Mouse (Mus musculus) midbrain, embryonic 13.5 days (tissue): ENCODE results near the gene P2ry13. TPM values are rescaled to one million over a fixed set of nuclear protein-coding genes. Genes with fewer than 3 reads are reported as not detected.

Source experiments
- ATAC-seq: fragments of 200-750 bp; cut with Nextera tagmentation; 2 replicates; pipeline ENCODE4 v1.8.0; 2017; ENCODE audit warnings: mild to moderate bottlenecking, moderate TSS enrichment, moderate library complexity
- H3K27ac ChIP-seq: fragments of 300-500 bp; sonication (generic); 2 replicates; pipeline ENCODE4 v1.5.1; 2015; ENCODE audit warnings: inconsistent platforms, mild to moderate bottlenecking, moderate library complexity
- H3K27me3 ChIP-seq: fragments of 300-500 bp; sonication (generic); 2 replicates; pipeline ENCODE4 v1.6.1; 2015; ENCODE audit warnings: mild to moderate bottlenecking, inconsistent platforms
- H3K36me3 ChIP-seq: fragments of 300-500 bp; sonication (generic); 2 replicates; pipeline ENCODE4 v1.6.1; 2015; ENCODE audit warnings: mild to moderate bottlenecking, inconsistent platforms
- H3K4me1 ChIP-seq: fragments of 300-500 bp; sonication (generic); replicated peaks from 2 replicates; pipeline ENCODE4 v1.6.1; 2015; ENCODE audit warnings: inconsistent platforms
- H3K4me2 ChIP-seq: fragments of 300-500 bp; sonication (generic); replicated peaks from 2 replicates; pipeline ENCODE4 v1.6.1; 2015; ENCODE audit warnings: moderate library complexity, mild to moderate bottlenecking, inconsistent platforms
- H3K4me3 ChIP-seq: fragments of 300-500 bp; sonication (generic); replicated peaks from 2 replicates; pipeline ENCODE4 v1.5.1; 2015; ENCODE audit warnings: mild to moderate bottlenecking, inconsistent platforms
- H3K9ac ChIP-seq: fragments of 300-500 bp; sonication (generic); replicated peaks from 2 replicates; pipeline ENCODE4 v1.6.1; 2015; ENCODE audit warnings: mild to moderate bottlenecking, inconsistent platforms
- H3K9me3 ChIP-seq: fragments of 300-500 bp; sonication (generic); 2 replicates; pipeline ENCODE4 v1.6.1; 2016; ENCODE audit warnings: mild to moderate bottlenecking, inconsistent platforms
- WGBS: fragments of 180-500 bp; shearing (Covaris S2); methylation state at CpG from one replicate; pipeline ENCODE4 v1.1.7; 2015; 5-methylcytosine and 5-hydroxymethylcytosine counted together
- polyA plus RNA-seq: library from polyadenylated mRNA; unstranded; fragments of >200 nt; fragmentation: Nextera tagmentation; extraction: Ambion mirVana; gene quantifications from 2 replicates; pipeline ENCODE4 v1.2.1, GENCODE M21; 2015

P2ry13 gene
- polyA plus RNA-seq, result 0.97 and 1.2 TPM in 2 replicates

DNA sequence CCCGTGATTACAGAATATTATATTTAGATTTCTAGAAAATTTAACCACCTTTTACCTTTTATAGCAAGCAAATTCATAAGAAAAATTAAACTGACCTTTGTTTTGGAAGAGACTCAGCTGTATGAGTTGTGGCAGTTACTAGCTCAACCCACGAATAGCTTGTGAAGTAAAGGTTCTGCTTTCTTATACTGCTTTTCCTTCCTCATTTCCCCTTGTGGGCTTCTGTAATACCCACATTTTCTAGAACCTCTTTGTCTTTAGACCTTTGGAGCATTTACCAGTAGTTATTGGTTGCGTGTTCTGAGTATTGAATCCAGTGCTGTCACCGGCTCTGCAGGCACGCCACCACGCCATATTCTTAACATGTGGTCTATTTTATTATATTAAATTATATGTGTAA, at the start of gene P2ry13:
P2ry13 (minus strand) TSS at position 156 of the 400 bp plus-strand sequence.
- no peaks in the 10 kb centered on the region for H3K36me3 ChIP-seq
- H3K9me3 ChIP-seq, result no peaks in the 10 kb centered on the region
- no peak within 1 kb of the TSS for H3K9ac ChIP-seq
- H3K4me1 ChIP-seq, result no peaks in the 10 kb centered on the region
- no peak within 1 kb of the TSS for H3K27ac ChIP-seq
- no peak for ATAC-seq
- no peak within 1 kb of the TSS for H3K4me2 ChIP-seq
- H3K4me3 ChIP-seq, result no peak within 1 kb of the TSS
- WGBS, result 92% methylated on average over 6 of the region's 6 CpGs
- no peaks in the 10 kb centered on the region for H3K27me3 ChIP-seq

DNA sequence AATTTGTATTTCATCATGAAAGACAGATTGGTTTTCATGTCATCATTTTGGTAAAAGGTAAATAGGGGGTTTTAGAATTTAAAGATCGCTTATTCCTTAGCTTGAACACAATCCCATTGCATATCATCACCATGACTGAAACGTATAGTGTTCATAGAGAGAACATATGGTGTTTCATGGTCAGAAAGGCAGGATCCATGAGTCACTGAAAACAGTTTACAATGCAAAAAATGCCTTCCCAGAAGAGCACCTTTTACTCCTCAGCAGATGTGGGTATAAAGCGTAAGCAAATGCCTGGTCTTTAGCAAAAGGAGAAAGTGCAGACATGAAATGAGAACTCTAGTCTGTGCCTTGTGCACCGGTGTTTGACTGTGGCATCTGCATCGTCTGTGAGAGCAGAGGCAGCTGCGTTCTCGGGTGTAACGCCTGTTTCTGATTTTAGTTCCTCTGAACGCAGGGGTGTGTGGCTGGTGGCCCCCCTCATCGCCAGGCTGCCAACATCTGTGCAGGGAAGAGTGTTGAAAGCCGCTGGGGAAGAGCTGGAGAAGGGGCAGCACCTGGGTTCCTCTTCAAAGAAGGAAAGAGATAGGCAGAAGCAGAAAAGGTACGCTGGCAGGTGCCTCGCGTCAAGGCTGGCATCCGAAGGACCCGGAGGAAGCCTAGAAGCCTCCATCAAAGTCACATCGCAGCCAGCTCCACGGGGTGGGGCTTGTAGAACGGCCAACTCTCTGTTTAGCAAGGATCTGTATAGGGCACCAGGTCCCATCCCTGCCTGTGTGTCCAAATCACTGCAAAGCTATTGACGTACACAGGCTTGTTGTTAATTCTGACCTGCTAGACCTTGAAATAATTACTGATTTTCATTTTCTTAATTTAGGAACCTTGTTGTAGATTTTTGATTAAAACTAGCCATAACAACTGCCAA, 47.3 kb upstream of the P2ry13 start:
- no peak overlapping the region for H3K4me3 ChIP-seq
- H3K4me1 ChIP-seq, result peaks cover 13% of the 10 kb centered on the region
- ATAC-seq, result no peak
- H3K27me3 ChIP-seq, result no peaks in the 10 kb centered on the region
- WGBS, result 91% methylated on average over 20 of the region's 20 CpGs
- no peaks in the 10 kb centered on the region for H3K9me3 ChIP-seq
- H3K36me3 ChIP-seq, result 0 out of 2 replicates have a peak, but pooled peaks cover 5% of the 10 kb centered on the region
- no peak overlapping the region for H3K27ac ChIP-seq
- H3K9ac ChIP-seq, result no peak overlapping the region
- H3K4me2 ChIP-seq, result no peak overlapping the region

DNA sequence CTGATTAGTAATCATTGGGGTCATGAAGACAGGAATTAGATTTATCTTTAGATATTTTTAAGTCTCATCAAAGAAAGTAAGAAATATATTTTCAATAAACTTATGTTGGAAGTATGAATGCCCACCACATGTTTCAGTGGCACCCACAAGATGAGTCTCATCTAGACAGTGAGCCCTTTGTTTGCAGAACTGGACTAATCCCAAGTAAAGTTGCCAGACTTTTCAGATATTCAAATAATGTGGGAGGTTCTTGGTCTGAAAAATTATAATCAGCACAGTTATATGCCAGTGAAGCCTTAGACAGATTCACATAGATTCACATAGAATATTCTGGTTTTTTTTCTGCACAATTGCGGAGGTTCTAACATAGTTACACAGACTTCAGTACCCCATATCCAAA, 39.8 kb upstream of the P2ry13 start:
- H3K4me2 ChIP-seq, result no peak overlapping the region
- ATAC-seq, result no peak
- no peaks in the 10 kb centered on the region for H3K9me3 ChIP-seq
- H3K4me3 ChIP-seq, result no peak overlapping the region
- no peak overlapping the region for H3K27ac ChIP-seq
- H3K36me3 ChIP-seq, result no peaks in the 10 kb centered on the region
- H3K4me1 ChIP-seq, result no peaks in the 10 kb centered on the region; the same call in 1 of the 2 replicates
- no peak overlapping the region for H3K9ac ChIP-seq
- no peaks in the 10 kb centered on the region for H3K27me3 ChIP-seq
- 96% methylated on average over 1 of the region's 1 CpGs for WGBS

DNA sequence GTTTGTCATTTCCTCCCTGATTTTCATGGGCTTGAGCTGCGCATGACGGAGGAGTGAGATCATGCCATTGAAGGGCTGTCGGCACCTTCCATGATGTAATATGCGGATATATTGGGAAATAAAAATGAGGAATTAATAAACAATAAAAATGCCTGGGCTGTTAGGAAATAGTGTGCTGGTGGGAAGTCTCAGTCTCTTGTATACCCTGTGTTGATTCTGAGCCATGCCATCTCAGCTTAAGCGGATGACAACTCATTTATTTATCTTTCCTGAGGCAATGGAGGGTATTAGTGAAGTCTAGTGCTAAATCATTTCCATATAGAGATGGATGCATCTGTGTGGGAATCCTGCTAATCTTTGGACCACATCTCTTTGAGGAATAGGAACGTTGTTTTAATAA, 37.3 kb upstream of the P2ry13 start:
- Histone ChIP-seq H3K4me3 (no peak overlapping the region), H3K9me3 (no peaks in the 10 kb centered on the region), H3K9ac (no peak overlapping the region), H3K27ac (no peak overlapping the region), H3K4me1 (no peaks in the 10 kb centered on the region; the same call in 1 of the 2 replicates), H3K27me3 (no peaks in the 10 kb centered on the region), H3K4me2 (no peak overlapping the region), H3K36me3 (no peaks in the 10 kb centered on the region)
- no peak for ATAC-seq
- 93% methylated on average over 6 of the region's 6 CpGs for WGBS

DNA sequence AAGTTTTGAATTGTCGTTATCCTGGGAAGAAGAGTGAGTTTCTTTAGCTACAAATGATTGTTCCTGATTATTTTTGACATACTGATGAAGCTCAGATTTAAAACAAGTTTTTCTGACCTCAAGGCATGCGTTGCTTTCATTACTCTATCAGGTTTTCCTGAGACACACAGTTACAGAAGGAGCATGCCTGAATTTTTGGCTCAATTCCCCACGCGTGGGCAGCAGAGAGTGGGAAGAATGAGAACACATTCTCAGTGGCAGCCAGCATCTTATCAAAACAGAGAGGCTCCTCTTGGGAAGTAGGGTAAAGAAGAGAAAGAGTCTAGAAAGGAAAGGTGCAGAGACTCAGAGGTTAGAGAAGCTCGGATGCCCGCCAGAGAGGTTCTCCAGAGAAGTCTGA, 32.7 kb upstream of the P2ry13 start:
- no peaks in the 10 kb centered on the region for H3K36me3 ChIP-seq
- ATAC-seq, result no peak
- no peaks in the 10 kb centered on the region for H3K9me3 ChIP-seq
- H3K4me3 ChIP-seq, result no peak overlapping the region
- H3K9ac ChIP-seq, result no peak overlapping the region
- no peak overlapping the region for H3K4me2 ChIP-seq
- no peaks in the 10 kb centered on the region for H3K27me3 ChIP-seq
- WGBS, result 89% methylated on average over 6 of the region's 6 CpGs
- no peaks in the 10 kb centered on the region for H3K4me1 ChIP-seq
- H3K27ac ChIP-seq, result no peak overlapping the region

DNA sequence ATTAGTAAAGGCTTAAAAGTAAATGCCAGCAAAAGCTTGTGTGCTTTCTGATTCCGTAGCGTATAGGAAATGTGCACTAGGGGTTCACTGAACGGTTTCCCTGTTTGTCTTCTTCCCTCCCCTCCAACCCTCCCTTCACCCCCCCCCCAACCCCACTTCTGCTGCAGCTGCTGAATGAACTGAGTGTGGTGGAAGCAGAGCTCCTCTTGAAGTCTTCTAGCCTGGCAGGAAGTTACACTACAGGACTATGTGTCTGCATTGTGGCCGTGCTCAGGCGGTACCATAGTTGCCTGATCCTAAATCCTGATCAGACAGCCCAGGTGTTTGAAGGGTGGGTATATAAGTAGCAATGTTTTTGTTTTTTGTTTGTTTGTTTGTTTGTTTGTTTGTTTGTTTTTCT, 24.2 kb upstream of the P2ry13 start:
- no peak overlapping the region for H3K4me2 ChIP-seq
- no peak overlapping the region for H3K27ac ChIP-seq
- H3K4me1 ChIP-seq, result no peaks in the 10 kb centered on the region
- no peaks in the 10 kb centered on the region for H3K36me3 ChIP-seq
- no peak overlapping the region for H3K9ac ChIP-seq
- no peaks in the 10 kb centered on the region for H3K9me3 ChIP-seq
- 81% methylated on average over 5 of the region's 5 CpGs for WGBS
- H3K27me3 ChIP-seq, result no peaks in the 10 kb centered on the region
- no peak overlapping the region for H3K4me3 ChIP-seq
- no peak for ATAC-seq

DNA sequence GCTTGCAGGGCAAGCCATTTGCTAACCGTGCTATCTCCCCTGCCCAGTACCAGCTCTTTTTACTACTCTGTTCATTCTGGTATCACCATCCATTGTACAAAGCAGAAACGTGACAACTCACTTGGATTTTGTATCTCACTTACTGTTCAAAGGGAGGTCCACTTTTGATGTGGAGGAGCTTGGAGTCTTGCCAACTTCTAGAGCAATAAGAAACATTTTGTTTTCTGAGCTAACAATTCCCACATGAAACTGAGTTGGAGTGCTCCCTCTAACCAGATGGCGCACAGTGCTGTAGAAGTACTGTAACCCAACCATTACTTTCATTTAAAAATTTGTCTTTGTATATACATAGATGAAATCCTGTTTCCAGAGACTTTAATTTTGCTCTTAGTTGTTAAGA, 20.2 kb upstream of the P2ry13 start:
- ATAC-seq, result no peak
- 78% methylated on average over 3 of the region's 3 CpGs for WGBS
- Histone ChIP-seq H3K9ac (no peak overlapping the region), H3K27ac (no peak overlapping the region), H3K4me3 (no peak overlapping the region), H3K36me3 (no peaks in the 10 kb centered on the region), H3K27me3 (no peaks in the 10 kb centered on the region), H3K4me2 (no peak overlapping the region), H3K4me1 (no peaks in the 10 kb centered on the region), H3K9me3 (no peaks in the 10 kb centered on the region)

DNA sequence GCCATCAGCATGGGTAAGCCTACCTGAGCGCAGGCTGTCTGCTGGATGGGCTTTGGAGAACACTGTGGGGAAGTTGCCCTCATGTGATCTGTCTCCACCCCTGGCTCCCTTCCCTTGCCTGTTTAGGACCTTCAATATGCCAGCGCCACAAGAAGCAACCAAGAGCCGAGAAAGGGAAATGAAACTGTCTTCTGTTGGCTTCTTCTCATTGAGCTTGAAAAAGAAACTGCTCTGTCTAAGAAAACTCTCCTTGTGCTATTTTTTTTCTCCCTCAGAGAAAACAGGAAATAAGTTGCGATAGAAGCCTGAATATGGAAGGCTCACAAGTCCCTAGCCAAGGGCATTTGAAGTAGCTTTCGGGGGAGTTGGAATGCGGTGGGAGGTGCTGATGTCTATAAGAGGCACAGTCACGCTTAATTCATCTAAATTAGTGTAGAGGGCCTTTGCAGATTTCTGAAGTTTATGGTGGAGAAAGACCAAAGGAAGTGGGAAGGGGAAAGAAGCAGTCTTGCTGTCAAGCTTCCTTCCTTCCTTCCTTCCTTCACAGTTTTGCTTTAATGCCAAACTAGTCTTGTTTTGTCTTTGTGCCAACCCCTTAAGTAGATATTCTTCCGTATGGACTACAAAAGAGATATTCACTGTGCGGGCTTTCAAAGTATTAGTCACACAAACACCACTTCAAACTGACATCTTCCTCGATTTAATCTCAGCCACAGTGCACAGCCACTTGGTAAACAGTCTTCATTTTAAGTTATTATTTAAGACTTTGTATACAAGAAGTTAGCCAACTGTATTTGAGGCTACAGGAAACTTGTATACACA, 18.3 kb upstream of the P2ry13 start:
- H3K27me3 ChIP-seq, result no peaks in the 10 kb centered on the region
- H3K9me3 ChIP-seq, result no peaks in the 10 kb centered on the region
- no peak overlapping the region for H3K4me3 ChIP-seq
- no peak overlapping the region for H3K4me2 ChIP-seq
- no peaks in the 10 kb centered on the region for H3K36me3 ChIP-seq
- ATAC-seq, result no peak
- no peaks in the 10 kb centered on the region for H3K4me1 ChIP-seq
- H3K9ac ChIP-seq, result no peak overlapping the region
- H3K27ac ChIP-seq, result no peak overlapping the region
- WGBS, result 67% methylated on average over 10 of the region's 10 CpGs

DNA sequence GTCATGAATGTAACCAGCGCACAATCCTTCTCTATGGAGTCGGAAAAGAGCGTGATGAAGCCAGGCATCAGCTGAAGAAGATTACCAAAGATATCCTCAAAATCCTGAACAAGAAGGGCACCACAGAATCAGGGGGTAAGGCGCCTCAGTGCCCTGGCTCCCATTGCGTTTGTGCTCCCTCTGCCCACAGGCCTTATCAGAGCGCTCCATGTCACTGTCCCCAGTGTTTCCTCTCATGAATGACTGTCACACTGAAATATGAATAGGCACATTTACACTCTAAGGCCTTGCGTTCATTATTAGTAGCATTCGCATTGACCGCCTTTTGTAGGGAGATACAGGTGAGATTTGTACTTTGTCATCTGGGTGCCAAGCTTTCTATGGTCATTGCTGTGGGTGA, 17.0 kb upstream of the P2ry13 start:
- Histone ChIP-seq H3K27ac (no peak overlapping the region), H3K9ac (no peak overlapping the region), H3K9me3 (no peaks in the 10 kb centered on the region), H3K27me3 (no peaks in the 10 kb centered on the region), H3K4me1 (no peaks in the 10 kb centered on the region), H3K4me3 (no peak overlapping the region), H3K4me2 (no peak overlapping the region), H3K36me3 (no peaks in the 10 kb centered on the region)
- ATAC-seq, result no peak
- 97% methylated on average over 9 of the region's 9 CpGs for WGBS

DNA sequence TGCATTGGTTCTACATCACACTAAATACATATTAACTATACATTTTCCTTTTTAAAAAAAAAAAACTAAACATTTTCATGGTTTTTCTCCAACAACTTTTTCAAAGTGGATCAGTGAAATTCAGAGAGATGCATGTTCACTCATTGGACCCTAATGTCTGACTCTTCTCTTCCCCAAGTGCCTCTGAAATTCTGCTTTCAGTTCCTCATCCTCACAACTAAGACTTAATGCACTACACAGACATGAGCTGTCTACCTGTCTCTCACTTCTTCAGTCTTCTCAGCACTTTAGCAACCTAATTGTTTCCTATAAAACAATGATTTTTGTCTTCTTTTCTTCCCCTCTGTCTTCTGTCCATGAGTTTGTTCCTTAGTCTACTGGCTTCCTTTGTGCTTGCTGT, 14.7 kb upstream of the P2ry13 start:
- no peak for ATAC-seq
- H3K36me3 ChIP-seq, result no peaks in the 10 kb centered on the region
- no peaks in the 10 kb centered on the region for H3K4me1 ChIP-seq
- H3K27ac ChIP-seq, result no peak overlapping the region
- no peaks in the 10 kb centered on the region for H3K27me3 ChIP-seq
- no peak overlapping the region for H3K4me2 ChIP-seq
- H3K9me3 ChIP-seq, result no peaks in the 10 kb centered on the region
- H3K9ac ChIP-seq, result no peak overlapping the region
- H3K4me3 ChIP-seq, result no peak overlapping the region

DNA sequence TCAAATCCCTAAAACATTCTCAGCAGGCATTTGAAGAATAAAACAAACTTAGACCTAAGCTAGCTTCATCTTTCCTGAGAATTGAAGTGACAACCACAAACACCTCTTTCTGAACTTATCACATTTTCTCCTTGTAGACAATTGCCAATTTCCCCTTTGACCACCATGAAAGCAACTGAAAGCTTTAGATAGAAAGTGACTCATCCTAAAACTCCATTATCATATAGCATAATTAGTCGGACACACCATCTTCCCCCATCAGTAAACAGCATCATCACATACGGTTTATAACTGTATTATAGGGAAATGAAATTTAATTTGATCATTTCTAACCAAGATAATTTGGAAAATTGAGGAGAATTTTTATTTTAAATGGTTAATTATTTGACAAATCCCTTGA, 11.6 kb upstream of the P2ry13 start:
- Histone ChIP-seq H3K36me3 (no peaks in the 10 kb centered on the region), H3K27me3 (no peaks in the 10 kb centered on the region), H3K4me3 (no peak overlapping the region), H3K4me2 (no peak overlapping the region), H3K9ac (no peak overlapping the region), H3K4me1 (no peaks in the 10 kb centered on the region), H3K9me3 (no peaks in the 10 kb centered on the region), H3K27ac (no peak overlapping the region)
- ATAC-seq, result no peak
- WGBS, result 91% methylated on average over 2 of the region's 2 CpGs

DNA sequence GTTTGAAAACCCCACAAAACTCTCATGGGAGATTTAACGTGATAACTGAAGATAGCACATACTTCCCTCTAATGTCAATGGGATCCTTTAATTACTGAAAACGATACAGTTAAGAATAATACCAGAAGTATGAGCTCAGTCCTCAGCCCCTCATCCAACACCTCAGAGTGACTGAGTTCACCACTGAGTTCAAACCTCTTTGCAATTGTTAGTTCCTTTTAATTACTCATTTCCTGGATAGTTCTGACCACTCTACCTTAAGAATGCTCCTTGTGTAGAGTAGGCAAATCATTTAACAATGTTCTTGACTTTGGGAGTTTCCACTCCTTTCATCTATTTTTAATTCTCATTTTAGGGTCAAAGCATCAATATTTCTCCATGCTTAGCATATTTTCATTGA, 8.6 kb upstream of the P2ry13 start:
- H3K4me1 ChIP-seq, result no peaks in the 10 kb centered on the region
- no peak for ATAC-seq
- no peak overlapping the region for H3K4me3 ChIP-seq
- no peaks in the 10 kb centered on the region for H3K36me3 ChIP-seq
- H3K27ac ChIP-seq, result no peak overlapping the region
- H3K9me3 ChIP-seq, result no peaks in the 10 kb centered on the region
- no peak overlapping the region for H3K9ac ChIP-seq
- no peaks in the 10 kb centered on the region for H3K27me3 ChIP-seq
- H3K4me2 ChIP-seq, result no peak overlapping the region
- 91% methylated on average over 2 of the region's 2 CpGs for WGBS
